Mouse (Mus musculus) right cerebral cortex, adult 2 months (tissue): Measurements from ENCODE around the gene Abcf2.

Experiments used
- DNase-seq, 2 experiments: peaks; one replicate each; pipeline ENCODE4 v3.0.0; 2021 to 2022; ENCODE audit warnings: low spot score in 2 of 2

The Abcf2 gene

GRCm38 (mm10) chr5:24527780-24528179 is 49.5 kb downstream of the Abcf2 start:
- no peak for DNase-seq

- DNase-seq: no peak
Measured at GRCm38 (mm10) chr5:24526889-24527230, 50.4 kb downstream of the Abcf2 start, which contains the start of gene Gbx1. Gbx1 (minus strand) TSS chr5:24527202.

GRCm38 (mm10) chr5:24526190-24526888 is 50.9 kb downstream of the Abcf2 start:
- no peak for DNase-seq

- no peak for DNase-seq
Measured at GRCm38 (mm10) chr5:24525360-24526189, 51.7 kb downstream of the Abcf2 start.

- no peak for DNase-seq
Measured at GRCm38 (mm10) chr5:24524522-24524921, 52.7 kb downstream of the Abcf2 start.

GRCm38 (mm10) chr5:24523806-24524205 is 53.5 kb downstream of the Abcf2 start:
- DNase-seq: no peak

GRCm38 (mm10) chr5:24521366-24521765 is 55.9 kb downstream of the Abcf2 start:
- DNase-seq: no peak
